Mouse (Mus musculus) forebrain, embryonic 12.5 days (tissue): Measurements from ENCODE around the gene Ces3a. TPM values are rescaled to one million over a fixed set of nuclear protein-coding genes. Genes with fewer than 3 reads are reported as not detected.

Experiments
- ATAC-seq: fragments of 200-750 bp; cut with Nextera tagmentation; 2 replicates; pipeline ENCODE4 v1.8.0; 2017; ENCODE audit warnings: moderate TSS enrichment; ENCODE audit not compliant: low FRiP score
- H3K27ac ChIP-seq: fragments of 300-500 bp; sonication (generic); 2 replicates; pipeline ENCODE4 v1.5.1; 2016; ENCODE audit warnings: mild to moderate bottlenecking
- H3K27me3 ChIP-seq: fragments of 300-500 bp; sonication (generic); 2 replicates; pipeline ENCODE4 v1.6.1; 2016; ENCODE audit warnings: mild to moderate bottlenecking
- H3K36me3 ChIP-seq: fragments of 300-500 bp; sonication (generic); replicated peaks from 2 replicates; pipeline ENCODE4 v1.6.1; 2016; ENCODE audit warnings: mild to moderate bottlenecking
- H3K4me1 ChIP-seq: fragments of 300-500 bp; sonication (generic); 2 replicates; pipeline ENCODE4 v1.6.1; 2016
- H3K4me2 ChIP-seq: fragments of 300-500 bp; sonication (generic); 2 replicates; pipeline ENCODE4 v1.6.1; 2016; ENCODE audit warnings: mild to moderate bottlenecking, moderate library complexity
- H3K4me3 ChIP-seq: fragments of 300-500 bp; sonication (generic); replicated peaks from 2 replicates; pipeline ENCODE4 v1.5.1; 2016; ENCODE audit warnings: mild to moderate bottlenecking
- H3K9ac ChIP-seq: fragments of 300-500 bp; sonication (generic); 2 replicates; pipeline ENCODE4 v1.6.1; 2016; ENCODE audit warnings: mild to moderate bottlenecking
- H3K9me3 ChIP-seq: fragments of 300-500 bp; sonication (generic); 2 replicates; pipeline ENCODE4 v1.6.1; 2016
- WGBS: fragments of 180-500 bp; shearing (Covaris S2); methylation state at CpG from one replicate; pipeline ENCODE4 v1.1.7; 2016; 5-methylcytosine and 5-hydroxymethylcytosine counted together
- polyA plus RNA-seq: library from polyadenylated mRNA; unstranded; fragments of >200 nt; fragmentation: Nextera tagmentation; extraction: Ambion mirVana; gene quantifications from 2 replicates; pipeline ENCODE4 v1.2.1, GENCODE M21; 2016

The Ces3a gene
- polyA plus RNA-seq, 1 experiment from 2014 or later = not detected

GRCm38 (mm10) chr8:105104220-105104619 is 55.8 kb downstream of the Ces3a start:
- WGBS = 88% methylated on average over 3 of the region's 3 CpGs
- no peak overlapping the region for H3K9ac ChIP-seq
- peaks cover 6% of the 10 kb centered on the region; the same call in 1 of the 2 replicates for H3K9me3 ChIP-seq
- no peak for ATAC-seq
- no peaks in the 10 kb centered on the region for H3K4me1 ChIP-seq
- H3K27ac ChIP-seq = no peak overlapping the region
- H3K36me3 ChIP-seq = no peaks in the 10 kb centered on the region
- no peaks in the 10 kb centered on the region for H3K27me3 ChIP-seq
- no peak overlapping the region for H3K4me3 ChIP-seq
- H3K4me2 ChIP-seq = no peak overlapping the region

Other genes with a start within 250 kb of the Ces3a start
- 0.13 and 0.17 TPM in 2 replicates for gene Ces2b, start 217.0 kb upstream of the Ces3a start, polyA plus RNA-seq
- gene Ces2c, start 201.5 kb upstream of the Ces3a start, polyA plus RNA-seq = not detected in 2 replicates
- not detected in 2 replicates for gene Ces2e, start 122.3 kb upstream of the Ces3a start, polyA plus RNA-seq
- gene Ces2f, start 101.2 kb upstream of the Ces3a start, polyA plus RNA-seq = not detected in 2 replicates
- not detected in 2 replicates for gene Ces2g, start 86.9 kb upstream of the Ces3a start, polyA plus RNA-seq
- not detected in 2 replicates for gene Ces2h, start 47.7 kb upstream of the Ces3a start, polyA plus RNA-seq
- not detected in 2 replicates for gene Ces3b, start 35.2 kb downstream of the Ces3a start, polyA plus RNA-seq
- not detected in 2 replicates for gene Ces4a, start 83.2 kb downstream of the Ces3a start, polyA plus RNA-seq
- gene Cbfb, start 122.1 kb downstream of the Ces3a start, polyA plus RNA-seq = 58.3 and 60.0 TPM in 2 replicates
- 26.5 and 27.8 TPM in 2 replicates for gene D230025D16Rik, start 176.5 kb downstream of the Ces3a start, polyA plus RNA-seq
- gene B3gnt9, start 206.6 kb downstream of the Ces3a start, polyA plus RNA-seq = 3.3 and 4.5 TPM in 2 replicates
- 10.8 and 11.0 TPM in 2 replicates for gene Tradd, start 216.0 kb downstream of the Ces3a start, polyA plus RNA-seq
- gene Fbxl8, start 216.0 kb downstream of the Ces3a start, polyA plus RNA-seq = 0.54 and 0.68 TPM in 2 replicates
- gene Hsf4, start 221.2 kb downstream of the Ces3a start, polyA plus RNA-seq = 0.11 TPM in 1 of 2 replicates, not detected in the other
- gene Nol3, start 227.5 kb downstream of the Ces3a start, polyA plus RNA-seq = 3.3 TPM in 2 replicates
- 47.6 and 53.0 TPM in 2 replicates for gene 4931428F04Rik, start 241.3 kb downstream of the Ces3a start, polyA plus RNA-seq
- gene Exoc3l, start 247.5 kb downstream of the Ces3a start, polyA plus RNA-seq = 10.4 and 11.2 TPM in 2 replicates
- 79.1 and 80.1 TPM in 2 replicates for gene E2f4, start 249.1 kb downstream of the Ces3a start, polyA plus RNA-seq